Mouse (Mus musculus) monocyte, adult 2 months (primary cell): ENCODE measurements around the gene 1110017D15Rik.
"Not testable (repeated sequence)": the region's sequence is repeated elsewhere in the genome, so short reads cannot be mapped to it uniquely, and the experiment has no call there.

ENCODE experiments used
- DNase-seq, 2 experiments: peaks; one replicate each; pipeline ENCODE4 v3.0.0; 2022; ENCODE audit warnings: low spot score in 2 of 2, low read depth in 1 of 2

The 1110017D15Rik gene

DNA sequence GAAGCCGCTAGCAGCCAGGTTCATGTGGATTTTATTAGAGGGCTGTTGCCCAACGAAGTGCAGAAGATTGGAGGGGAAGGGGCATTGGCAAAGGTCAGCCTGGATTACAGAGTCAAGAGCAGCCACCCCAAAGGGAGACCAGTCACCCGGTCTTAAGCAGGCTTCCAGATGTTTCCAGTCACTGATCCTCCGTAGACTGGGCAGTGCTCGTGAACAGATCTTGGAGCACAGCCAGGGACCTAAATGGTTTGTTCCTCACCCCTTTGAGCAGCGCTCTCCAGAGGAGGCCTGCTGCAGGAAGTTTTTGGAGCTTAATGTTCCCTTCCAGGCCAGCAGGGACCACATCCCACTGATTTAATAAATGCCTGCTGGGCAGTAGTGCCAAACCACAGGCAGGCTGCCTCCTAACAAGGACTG lies 35.5 kb downstream of the 1110017D15Rik start:
- no peak for DNase-seq

DNA sequence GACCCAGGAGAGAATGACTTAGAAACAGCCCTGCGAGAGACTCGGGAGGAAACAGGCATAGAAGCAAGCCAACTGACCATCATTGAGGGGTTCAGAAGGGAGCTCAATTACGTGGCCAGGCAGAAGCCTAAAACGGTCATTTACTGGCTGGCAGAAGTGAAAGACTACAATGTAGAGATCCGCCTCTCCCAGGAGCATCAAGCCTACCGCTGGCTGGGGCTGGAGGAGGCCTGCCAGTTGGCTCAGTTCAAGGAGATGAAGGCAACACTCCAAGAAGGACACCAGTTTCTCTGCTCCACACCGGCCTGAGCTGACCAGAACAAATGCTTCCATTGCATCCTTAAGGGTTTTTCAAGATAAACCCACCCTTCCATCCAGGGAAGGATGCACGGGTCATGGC lies 36.9 kb downstream of the 1110017D15Rik start:
- DNase-seq, result no peak

DNA sequence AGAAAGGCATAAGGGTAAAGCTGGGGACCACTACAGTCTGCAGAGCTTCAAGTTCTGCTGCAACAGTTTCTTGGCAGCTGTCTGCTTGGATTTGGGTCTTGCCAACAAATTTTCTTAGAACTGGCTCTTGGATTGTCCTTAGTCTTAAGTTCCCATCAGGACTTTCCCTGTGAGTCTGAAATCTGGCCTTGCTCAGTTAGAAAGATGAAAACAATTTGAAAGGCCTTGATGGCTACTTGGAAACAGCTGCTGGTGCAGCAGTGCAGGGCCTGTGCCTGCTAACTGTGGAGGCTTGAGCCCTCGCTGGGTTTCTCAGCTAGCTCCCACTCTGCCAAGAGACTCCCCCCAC lies 37.7 kb downstream of the 1110017D15Rik start:
- no peak for DNase-seq

DNA sequence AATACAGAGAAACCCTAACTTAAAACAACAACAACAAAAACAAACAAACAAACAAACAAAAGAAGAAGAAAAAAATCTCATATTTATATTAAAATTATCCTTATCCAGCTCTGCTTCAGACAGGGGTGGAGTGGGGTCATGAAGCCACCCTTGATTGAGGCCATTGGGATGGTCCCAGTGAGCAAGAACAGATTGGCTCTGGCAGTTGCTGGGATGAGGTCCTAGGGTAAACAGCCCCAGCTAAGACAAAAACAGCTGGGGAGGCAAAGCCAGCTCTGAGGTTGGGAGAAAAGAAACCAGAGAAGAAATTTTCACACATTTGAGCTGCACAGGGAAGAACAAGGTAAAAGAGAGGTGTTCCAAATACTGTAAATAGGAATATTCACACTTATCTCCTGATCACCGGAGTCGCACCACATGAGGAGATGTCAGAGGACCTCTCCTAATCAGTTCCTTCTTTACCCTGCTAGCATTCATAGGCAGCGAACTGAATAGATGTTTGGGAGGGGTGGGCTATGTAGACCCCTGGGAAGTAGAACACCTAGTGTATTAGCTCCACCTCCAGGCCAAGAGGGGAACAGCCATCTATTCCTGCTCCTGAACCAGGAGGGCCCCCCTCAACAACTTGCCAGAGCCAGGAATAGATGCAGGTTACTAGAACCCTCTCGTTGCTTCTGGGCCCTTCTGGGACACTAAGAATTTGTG lies 38.2 kb downstream of the 1110017D15Rik start:
- no peak for DNase-seq

DNA sequence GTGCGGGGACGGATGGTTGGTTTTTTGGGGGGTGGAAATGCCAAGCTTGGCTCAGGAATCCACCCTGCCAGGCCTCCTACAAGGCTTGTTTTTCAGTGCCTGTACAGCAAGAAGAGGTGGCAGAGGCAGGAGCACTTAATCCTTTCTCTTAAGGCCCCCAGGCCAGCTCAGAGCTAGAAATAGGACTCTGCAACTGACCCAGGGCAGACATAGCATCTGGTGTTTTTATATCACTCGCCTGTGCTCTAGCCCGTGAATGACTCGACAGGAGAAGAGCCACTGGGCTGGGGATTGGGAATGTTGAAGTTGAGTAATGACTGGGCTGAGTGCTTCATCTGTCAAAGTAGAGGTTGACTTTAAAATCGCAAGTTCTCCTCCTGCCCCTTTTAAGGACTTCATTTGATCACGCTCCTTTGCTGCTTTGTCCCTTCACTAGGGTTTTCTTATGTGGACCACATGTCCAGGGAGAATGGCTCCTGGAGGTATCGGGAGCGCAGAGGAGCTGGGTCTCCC lies 39.4 kb downstream of the 1110017D15Rik start:
- no peak for DNase-seq

DNA sequence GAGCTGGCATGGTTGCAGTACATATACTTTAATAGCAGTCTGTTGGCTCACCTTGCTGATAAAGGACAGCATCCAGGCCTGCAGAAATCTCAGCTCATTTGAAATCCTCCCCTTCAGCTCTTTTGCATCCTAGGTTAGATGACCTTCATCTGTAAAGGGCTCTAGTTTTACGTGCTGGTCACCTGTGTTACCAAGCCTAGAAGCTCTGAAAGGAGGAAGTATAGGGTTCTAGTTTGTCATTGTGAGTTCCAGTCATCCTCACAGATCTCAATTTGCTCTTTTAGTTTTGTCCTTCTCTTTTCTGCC lies 45.8 kb downstream of the 1110017D15Rik start:
- DNase-seq, result no peak

DNA sequence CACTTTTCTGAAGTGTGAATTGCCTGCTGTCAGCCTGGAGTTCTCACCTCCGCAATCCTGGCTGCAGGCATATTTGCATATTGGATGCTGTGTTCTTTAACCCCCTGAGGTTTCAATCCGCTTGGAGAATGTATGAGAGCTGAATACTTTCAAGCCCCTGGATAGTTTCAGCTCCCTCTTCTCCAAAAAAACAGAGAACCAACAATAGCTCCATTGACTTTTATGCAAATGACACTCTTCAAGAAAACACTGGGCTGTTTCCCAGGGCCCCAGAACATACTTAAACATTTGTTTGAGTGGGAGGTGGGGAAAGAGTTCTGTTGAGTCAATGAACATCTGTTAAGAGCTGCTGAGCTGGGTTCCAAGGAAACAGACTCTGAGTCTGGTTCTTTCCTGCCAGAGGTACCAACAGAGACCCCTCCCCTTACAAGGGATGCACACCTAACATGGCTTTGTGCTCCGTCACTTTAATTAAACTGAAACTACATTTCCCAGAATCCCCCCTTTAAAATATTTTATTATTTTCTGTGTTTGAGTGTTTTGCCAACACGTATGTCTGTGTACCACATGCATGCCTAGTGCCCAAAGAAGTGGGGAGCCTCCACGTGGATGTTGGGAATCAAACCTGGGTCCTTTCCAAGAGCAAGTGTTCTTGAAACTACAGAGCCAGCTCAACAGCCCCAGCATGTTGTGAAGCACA lies 46.3 kb downstream of the 1110017D15Rik start:
- no peak for DNase-seq

DNA sequence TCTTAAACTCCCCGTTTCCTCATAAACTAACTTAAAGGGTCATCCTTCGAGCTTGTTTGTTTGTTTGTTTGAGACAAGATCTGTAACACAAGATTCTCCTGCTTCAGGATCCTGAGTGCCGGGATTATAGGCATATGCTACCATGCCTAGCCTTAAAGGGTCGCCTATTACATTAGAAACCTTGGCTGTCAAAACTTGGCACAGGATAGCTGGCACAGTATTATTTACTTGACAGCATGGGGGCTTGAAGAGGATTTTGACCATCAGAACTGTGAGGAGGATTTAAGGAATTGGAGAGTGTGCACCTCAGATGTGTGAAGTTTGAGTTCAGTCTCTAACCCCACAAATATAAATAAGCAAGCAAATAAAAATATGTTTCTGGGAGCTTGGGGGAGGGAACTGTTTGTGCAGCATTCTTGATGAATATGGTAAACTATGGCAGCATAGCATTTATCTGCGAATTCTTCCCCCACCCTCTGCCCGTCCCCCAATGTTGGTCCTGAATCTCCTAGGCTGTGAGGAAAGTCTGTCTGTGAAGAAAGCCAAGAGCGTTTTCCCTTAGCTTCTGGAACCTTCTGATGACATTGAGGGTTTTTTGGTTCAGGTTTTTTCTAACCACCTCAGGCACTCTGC lies 47.0 kb downstream of the 1110017D15Rik start:
- DNase-seq, result no peak

DNA sequence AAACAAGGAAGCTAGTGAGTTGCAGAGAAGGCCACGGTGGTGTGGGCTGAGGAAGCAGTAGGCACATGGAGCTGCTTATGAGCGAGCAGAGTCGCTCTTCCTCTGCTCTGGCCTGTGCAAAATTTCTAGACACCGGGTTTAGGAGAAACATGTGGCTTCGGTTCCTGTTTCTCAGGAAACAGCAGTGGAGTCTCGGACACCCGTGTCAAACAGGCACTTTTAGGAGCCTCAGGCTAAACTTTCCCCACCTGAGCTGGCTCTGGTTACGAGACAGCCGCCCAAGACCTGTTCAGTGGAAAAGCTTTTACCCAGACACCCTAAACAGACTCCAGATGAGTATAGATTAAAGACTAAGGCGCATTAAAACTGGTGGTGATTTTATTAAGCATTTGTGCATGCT lies 47.9 kb downstream of the 1110017D15Rik start:
- DNase-seq, result no peak

DNA sequence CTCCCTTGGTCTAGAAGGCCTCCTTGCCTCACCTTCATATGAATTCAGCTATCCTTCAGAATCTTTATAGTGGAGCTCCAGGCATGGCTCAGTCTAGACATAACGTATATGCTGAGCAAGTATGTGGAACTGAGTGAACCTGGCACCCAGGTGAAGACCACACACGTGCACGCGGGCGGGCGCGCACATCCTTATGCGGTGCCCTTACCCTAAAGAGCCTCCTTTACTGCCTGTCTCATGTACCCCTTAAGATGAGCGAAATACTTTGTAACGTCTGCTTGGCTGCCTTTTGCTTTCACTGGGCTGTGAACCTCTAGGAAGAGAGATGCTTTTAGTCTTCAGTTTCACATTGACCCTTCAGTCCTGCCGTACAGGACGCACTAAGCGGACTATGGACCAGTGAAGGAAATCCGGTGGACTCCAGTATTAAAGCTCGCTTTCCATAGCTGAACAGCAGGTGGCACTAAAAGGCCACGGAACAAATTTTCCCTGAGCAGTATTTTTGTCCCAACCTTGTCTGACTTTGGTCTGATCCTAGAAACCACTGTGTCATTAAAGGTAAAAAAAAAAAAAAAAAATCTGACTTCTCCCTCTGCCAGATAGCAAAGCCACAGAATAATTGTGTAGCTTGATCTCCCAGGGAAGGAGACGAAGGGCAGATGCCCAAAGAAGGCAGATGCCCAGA lies 48.6 kb downstream of the 1110017D15Rik start:
- DNase-seq, result peak; percentile 3 to 8

DNA sequence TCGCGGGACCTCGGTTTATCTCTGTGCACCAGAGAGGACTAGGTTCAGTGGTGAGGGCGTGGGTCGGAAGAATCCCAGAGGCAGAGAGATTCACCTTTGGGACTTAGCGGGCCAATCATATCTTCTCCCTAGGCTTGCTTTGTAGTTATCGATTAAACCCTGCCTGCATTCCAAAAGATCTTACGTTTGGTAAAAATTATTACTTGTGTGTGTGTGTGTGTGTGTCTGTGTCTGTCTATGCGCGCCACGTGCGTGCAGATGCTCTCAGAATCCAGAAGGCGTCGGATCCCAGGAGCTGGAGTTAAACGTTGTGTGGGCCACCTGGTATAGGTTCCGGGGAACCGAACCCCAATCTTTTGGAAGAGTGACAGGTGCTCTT lies 51.9 kb downstream of the 1110017D15Rik start:
- no peak for DNase-seq

DNA sequence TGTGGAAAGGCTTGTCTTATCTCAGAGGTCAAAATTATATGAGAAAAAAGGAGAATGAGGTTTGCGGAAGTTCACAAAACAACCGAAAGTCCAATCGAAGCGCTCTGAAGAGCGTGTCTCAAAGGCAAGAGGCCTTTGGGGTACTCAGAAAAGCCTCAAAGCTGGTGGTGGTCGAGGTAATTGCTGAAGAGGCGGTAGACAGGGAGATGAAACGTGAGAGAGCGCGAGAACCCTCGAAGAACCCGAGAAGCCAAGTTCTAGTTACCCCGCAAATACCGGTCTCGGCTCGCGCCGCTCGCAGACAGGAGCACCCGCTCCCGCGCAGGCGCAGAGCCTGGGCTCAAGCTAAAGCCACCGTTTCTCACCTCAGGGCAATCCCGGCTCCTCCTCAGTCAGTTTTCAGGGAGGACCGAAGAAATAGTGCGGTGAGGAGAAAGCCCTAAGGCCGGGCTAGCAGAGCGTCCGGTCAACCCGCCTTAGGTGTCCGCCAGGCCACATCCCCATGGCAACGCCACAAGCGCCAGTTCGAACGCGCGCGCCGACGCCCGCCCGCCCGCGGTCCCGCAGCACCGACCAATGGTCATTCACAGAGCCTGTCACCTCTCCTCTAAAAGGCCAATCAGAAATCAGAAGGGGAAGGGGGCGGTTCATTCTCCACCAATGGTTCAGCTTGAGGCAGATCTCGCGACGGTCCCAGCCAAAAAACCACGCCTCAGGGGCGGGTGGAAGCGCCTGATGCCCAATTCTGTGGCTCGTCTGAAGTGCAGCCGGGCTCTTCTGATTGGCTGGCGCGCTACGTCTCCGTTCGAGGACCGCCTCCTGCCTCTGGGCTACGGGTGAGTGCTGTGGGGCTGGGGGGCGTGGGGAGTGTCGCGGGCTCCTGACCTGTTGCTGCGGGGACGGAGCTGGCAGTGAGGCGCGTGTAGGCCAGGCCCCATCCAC lies 52.5 kb downstream of the 1110017D15Rik start, which contains the start of the genes Kif24 and Nudt2:
Gene Kif24 (minus strand): TSS at position 543 of the 942 bp plus-strand sequence.
Gene Nudt2 (plus strand): TSS at position 807 of the 942 bp plus-strand sequence.
- DNase-seq, result peak; percentile 93 to 97

DNA sequence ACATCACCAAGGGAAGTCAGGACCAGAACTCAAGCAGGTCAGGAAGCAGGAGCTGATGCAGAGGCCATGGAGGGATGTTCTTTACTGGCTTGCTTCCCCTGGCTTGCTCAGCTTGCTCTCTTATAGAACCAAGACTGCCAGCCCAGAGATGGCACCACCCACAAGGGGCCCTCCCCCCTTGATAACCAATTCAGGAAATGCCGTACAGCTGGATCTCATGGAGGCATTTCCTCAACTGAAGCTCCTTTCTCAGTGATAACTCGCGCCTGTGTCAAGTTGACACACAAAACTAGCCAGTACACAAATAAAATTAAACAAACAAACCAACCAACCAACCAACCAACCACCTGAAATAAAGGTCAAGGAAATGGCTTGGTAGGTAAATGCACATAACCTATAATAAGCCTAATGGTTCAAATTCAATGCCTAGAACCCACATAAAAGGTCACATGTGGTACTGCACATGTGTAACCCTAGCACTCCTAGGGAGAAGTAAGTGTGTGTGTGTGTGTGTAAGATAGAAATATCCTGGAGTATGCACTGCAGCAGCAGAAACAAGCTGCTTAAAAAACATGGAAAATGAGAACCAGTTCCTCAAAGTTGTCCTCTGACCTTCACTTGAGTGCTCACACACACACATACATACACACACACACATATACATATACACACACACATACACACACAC lies 53.9 kb downstream of the 1110017D15Rik start:
- not testable (repeated sequence) for DNase-seq

DNA sequence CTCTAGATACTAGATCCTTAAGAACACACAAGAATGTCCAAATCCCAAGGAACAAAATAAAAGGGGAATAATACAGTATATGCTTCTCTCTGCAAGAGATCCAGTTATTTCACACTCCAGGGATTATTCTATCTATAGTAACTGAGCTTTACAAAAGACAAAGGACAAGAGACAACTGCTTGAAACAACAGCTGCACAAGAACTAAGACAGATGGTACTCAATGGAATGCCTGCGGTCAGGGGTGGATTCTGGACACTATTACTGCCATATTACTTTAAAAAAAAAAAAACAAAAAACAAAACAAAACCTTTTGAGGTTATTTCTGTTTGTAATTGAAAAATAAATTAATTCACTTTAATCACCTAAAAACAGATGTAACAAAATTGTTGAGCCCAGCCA lies 56.4 kb downstream of the 1110017D15Rik start:
- no peak for DNase-seq
